Mouse (Mus musculus) left cerebral cortex, postnatal 4 days (tissue): Measurements from ENCODE around the gene Ndufb3. TPM values are rescaled to one million over a fixed set of nuclear protein-coding genes. Genes with fewer than 3 reads are reported as not detected.
"Not testable (repeated sequence)": the region's sequence is repeated elsewhere in the genome, so short reads cannot be mapped to it uniquely, and the experiment has no call there.

ENCODE experiments used
- DNase-seq: peaks from one replicate; pipeline ENCODE4 v3.0.0-alpha.2; 2022
- intact Hi-C: fragments of 180-260 bp; cut with DNase I; formaldehyde crosslinking; loops from one replicate; pipeline ENCODE4 v1.15.1; 2025
- total RNA-seq, 2 experiments: library from RNA; stranded (reverse); gene quantifications; 2 replicates each; pipeline ENCODE4 v1.2.3; 2021

Gene Ndufb3
- total RNA-seq, 2 experiments from 2014 or later, result 76.6 to 83.9 TPM

DNA sequence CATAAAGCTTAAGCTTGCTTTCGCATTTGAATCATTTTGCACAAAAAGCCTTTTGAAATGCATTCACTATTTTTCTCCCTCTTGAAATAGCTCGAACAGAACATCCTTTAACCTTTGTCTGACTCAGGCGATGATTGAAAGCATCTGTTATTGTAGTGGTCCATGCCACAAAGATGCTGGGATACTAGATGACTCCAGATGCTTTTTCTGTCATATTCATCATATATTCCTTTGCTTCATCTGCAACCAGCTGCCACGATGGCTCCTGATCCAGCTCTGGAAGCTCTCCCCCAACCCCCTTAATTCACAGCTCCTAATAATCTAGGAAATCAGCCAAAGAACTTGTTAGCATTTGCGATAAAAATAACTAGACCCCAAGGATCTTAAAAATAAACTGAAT is 30.9 kb downstream of the Ndufb3 start:
- intact Hi-C loops, result no loop called here
- no peak for DNase-seq

DNA sequence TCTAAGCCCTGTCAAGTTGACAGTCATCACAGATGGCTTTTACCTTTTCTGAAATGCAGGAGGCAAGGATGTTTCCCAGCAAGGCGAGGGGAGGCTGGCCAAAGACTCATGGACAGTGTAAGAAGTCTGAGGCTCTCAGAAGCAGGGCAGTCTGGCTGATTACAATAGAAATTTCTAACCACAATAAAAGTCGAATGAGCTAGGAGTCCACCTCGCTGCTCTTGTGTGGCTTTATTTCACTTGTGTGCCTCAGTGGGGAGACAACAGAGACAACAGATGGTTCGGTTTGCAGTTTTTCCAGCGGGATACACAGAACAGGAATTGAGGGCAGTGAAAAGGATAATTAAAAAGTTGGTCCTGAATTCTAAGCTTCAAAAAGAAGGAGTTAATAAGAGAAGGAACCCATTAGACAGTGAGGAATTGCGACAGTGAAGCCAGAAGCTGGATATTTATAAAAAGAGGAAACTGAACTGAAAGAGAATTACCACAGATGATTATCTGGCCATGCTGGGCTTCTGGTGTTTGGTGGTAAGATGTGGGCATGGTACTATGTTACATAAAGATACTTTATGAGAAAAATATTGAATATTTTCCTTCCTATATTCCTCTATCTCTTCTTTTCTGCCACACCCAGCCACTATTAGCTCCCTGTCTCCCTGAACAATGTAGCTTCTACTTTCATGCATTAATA is 31.9 kb downstream of the Ndufb3 start:
- intact Hi-C loops, result no loop called here
- DNase-seq, result no peak

DNA sequence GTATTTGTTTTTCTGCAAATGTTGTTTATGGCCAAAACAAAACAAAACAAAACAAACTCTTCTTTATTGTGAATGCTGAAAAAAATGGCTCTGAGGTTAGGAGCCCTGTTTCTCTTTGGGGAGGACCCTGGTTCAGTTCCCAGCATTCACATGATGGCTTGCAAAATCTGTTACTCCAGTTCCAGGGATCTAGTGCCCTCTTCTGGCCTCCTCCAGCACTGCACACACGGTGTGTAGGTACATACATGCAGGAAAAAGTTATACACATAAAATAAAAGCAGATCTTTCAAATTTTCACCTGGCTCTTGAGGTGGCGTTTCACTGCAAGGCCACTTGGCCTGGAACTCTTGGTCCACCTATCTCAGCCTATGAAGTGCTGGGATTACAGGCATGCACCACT is 32.6 kb downstream of the Ndufb3 start:
- peak; percentile 1 for DNase-seq
- intact Hi-C loops, result no loop called here

GRCm38 (mm10) chr1:58621251-58621650 is 35.1 kb downstream of the Ndufb3 start:
- intact Hi-C loops, result no loop called here
- DNase-seq, result no peak

DNA sequence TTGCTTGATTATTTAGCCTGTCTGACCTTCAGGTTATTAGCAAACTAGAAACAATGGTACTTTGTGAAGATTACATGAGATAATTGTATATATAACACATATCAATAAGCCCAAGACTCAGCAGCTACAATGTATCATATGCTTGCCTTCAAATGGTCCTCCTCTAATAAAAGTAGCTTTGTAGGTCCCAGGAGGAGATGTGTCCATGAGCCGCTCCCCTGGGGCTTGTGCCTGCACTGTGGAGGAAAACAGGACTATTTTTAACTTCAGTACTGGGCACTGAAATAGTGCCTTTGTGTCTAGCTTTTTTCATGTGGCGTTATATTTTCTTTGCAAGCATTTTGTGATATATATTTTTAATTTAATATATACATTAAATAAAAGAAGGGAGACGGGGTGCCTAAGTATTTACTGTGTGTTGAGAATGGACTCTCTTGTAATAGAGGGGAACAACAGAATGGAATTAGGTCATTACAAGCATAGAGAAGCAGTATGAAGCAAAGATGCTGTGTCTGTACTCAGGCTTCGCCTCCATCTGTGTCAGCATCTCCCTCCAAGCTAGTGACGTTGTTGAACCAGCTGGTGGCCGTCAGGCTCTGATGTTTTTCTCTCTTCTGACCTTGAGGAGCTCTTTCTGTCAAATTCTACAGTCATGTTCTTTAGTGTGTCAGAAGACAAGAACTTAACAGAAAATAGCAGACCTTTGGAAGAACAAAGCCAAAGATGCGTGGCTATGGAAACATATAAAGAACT is 36.0 kb downstream of the Ndufb3 start:
- intact Hi-C loops, result no loop called here
- peak; percentile 5 for DNase-seq

- intact Hi-C loops, DNase-seq: not testable (repeated sequence)
Observed at GRCm38 (mm10) chr1:58628847-58629246, 42.7 kb downstream of the Ndufb3 start.

Other genes with a start within 250 kb of the Ndufb3 start
- 100 to 1,000 TPM; 303 to 314 TPM for gene Bzw1, start 193.5 kb upstream of the Ndufb3 start, total RNA-seq
- gene Clk1, start 162.3 kb upstream of the Ndufb3 start, total RNA-seq, result 100 to 1,000 TPM; 103 TPM
- 10 to 100 TPM; 27.3 to 32.4 TPM for gene Nif3l1, start 141.2 kb upstream of the Ndufb3 start, total RNA-seq
- gene Ppil3, start 140.9 kb upstream of the Ndufb3 start, total RNA-seq, result 10 to 100 TPM; 38.8 to 39.5 TPM
- 10 to 100 TPM; 20.9 to 23.7 TPM for gene Orc2, start 81.3 kb upstream of the Ndufb3 start, total RNA-seq
- 10 to 100 TPM; 32.5 to 35.2 TPM for gene Fam126b, start 61 bp upstream of the Ndufb3 start, total RNA-seq
- not detected for gene Als2cr12, start 109.6 kb downstream of the Ndufb3 start, total RNA-seq
- 10 to 100 TPM; 25.7 to 38.9 TPM for gene Cflar, start 125.1 kb downstream of the Ndufb3 start, total RNA-seq
- gene Casp8, start 209.0 kb downstream of the Ndufb3 start, total RNA-seq, result 1 to 10 TPM; 4.6 to 5.6 TPM